ENCODE assay signal across 24 mouse cellular contexts in genomic region chr16:91057741-91058140, GRCm38 (mm10). TPM values are rescaled to one million over a fixed set of nuclear protein-coding genes. Genes with fewer than 3 reads are reported as not detected.
DNase-seq lines count a peak whose midpoint lies in the region; ATAC-seq and TF ChIP-seq lines count a peak whose summit lies in the region.
"Had no signal": no experiment of that assay in that cellular context is flagged by ENCODE, and none has a peak within 500 bp of the region (broad histone marks: within the 10 kb centered on the region; RNA-seq: fewer than 3 reads in every experiment).

No protein-coding gene starts in this region.

- H3K27me3 ChIP-seq in heart, embryonic 12.5 days (replicated peaks) = peaks cover 5% of the 10 kb centered on the region; the same call in 1 of the 2 replicates
- H3K27me3 ChIP-seq in spleen, adult 2 months (ENCODE audit: control insufficient read depth, insufficient read depth, low read length) = no peaks in the 10 kb centered on the region
- H3K27me3 ChIP-seq in G1E (ENCODE audit: insufficient read depth, low read length) = no peaks in the 10 kb centered on the region
- H3K27me3 ChIP-seq: forebrain, embryonic 15.5 days; intestine, embryonic 15.5 days had no signal

- WGBS in heart, embryonic 12.5 days = 39% methylated on average over 6 of the region's 6 CpGs
- 71% methylated on average over 6 of the region's 6 CpGs for WGBS in spleen, adult 2 months

- H3K9me3 ChIP-seq in heart, embryonic 12.5 days (replicated peaks) = no peaks in the 10 kb centered on the region
- H3K9me3 ChIP-seq in G1E (replicated peaks) = no peaks in the 10 kb centered on the region
- H3K9me3 ChIP-seq: forebrain, embryonic 10.5 days; forebrain, embryonic 15.5 days; heart, embryonic 10.5 days; hindbrain, embryonic 12.5 days; hindbrain, embryonic 15.5 days; intestine, embryonic 15.5 days had no signal

- H3K9ac ChIP-seq in heart, embryonic 12.5 days = no peak overlapping the region
- H3K9ac ChIP-seq: forebrain, embryonic 15.5 days; hindbrain, embryonic 12.5 days; hindbrain, embryonic 15.5 days; intestine, embryonic 15.5 days had no signal

- TF ChIP-seq CTCF in spleen, adult 2 months (IDR thresholded peaks at IDR 0.05; ENCODE audit: extremely low read depth, insufficient read depth, insufficient read length, insufficient replicate concordance) = no peak
- TF ChIP-seq CTCF in G1E (IDR thresholded peaks at IDR 0.05; ENCODE audit: low read depth, low read length) = no peak

- peak; percentile 64 for DNase-seq in heart, adult 11 months
- DNase-seq in spleen, adult 2 months (ENCODE audit: low read depth in 1 of 2, low spot score in 2 of 2) = no peak
- DNase-seq in spleen, adult 12 weeks (ENCODE audit: low spot score) = no peak
- DNase-seq in G1E (ENCODE audit: low spot score) = no peak
- DNase-seq in lung, postnatal 10 days = no peak
- no peak for DNase-seq in gastrocnemius, postnatal 10 days
- DNase-seq: adrenal gland, adult 8-10 months; adrenal gland, postnatal 25 days; B cell, adult 2 months; cerebellum, adult 18-20 months; cerebellum, adult 9-10 months; cerebellum, postnatal 14 days; gastrocnemius, adult 2 months; gastrocnemius, postnatal 25 days; heart, adult 2 months had no signal

- H3K4me1 ChIP-seq in heart, embryonic 12.5 days (replicated peaks) = peaks cover 14% of the 10 kb centered on the region
- peaks cover 3% of the 10 kb centered on the region; the same call in 1 of the 2 replicates for H3K4me1 ChIP-seq in spleen, adult 2 months (ENCODE audit: control insufficient read depth, insufficient read depth, insufficient read length)
- peaks cover 84% of the 10 kb centered on the region for H3K4me1 ChIP-seq in G1E (ENCODE audit: insufficient read depth, low read depth, low read length)
- H3K4me1 ChIP-seq: hindbrain, embryonic 12.5 days; hindbrain, embryonic 15.5 days had no signal

- no peaks in the 10 kb centered on the region for H3K36me3 ChIP-seq in heart, embryonic 12.5 days
- no peaks in the 10 kb centered on the region for H3K36me3 ChIP-seq in spleen, adult 2 months (ENCODE audit: control insufficient read depth, insufficient read depth, low read length)
- H3K36me3 ChIP-seq in G1E (replicated peaks) = no peaks in the 10 kb centered on the region
- H3K36me3 ChIP-seq: forebrain, embryonic 10.5 days; forebrain, embryonic 15.5 days; heart, embryonic 10.5 days; hindbrain, embryonic 12.5 days; hindbrain, embryonic 15.5 days; intestine, embryonic 15.5 days had no signal

- H3K27ac ChIP-seq in heart, embryonic 12.5 days (ENCODE audit: poor library complexity, severe bottlenecking) = no peak overlapping the region
- H3K27ac ChIP-seq in spleen, adult 2 months (ENCODE audit: insufficient read depth, low read length) = peak overlapping the region; percentile 35; the same call in 1 of the 2 replicates
- H3K27ac ChIP-seq: forebrain, embryonic 10.5 days; forebrain, embryonic 15.5 days; gastrocnemius, adult 2 months; heart, adult 2 months; heart, embryonic 10.5 days; hindbrain, embryonic 12.5 days; hindbrain, embryonic 15.5 days had no signal

- no peak overlapping the region for H3K4me3 ChIP-seq in heart, embryonic 12.5 days
- H3K4me3 ChIP-seq in spleen, adult 2 months (ENCODE audit: extremely low read depth, insufficient read depth, insufficient read length) = no peak overlapping the region
- peak overlapping the region; percentile 21; the same call in 1 of the 2 replicates for H3K4me3 ChIP-seq in G1E (ENCODE audit: low read depth, low read length)
- H3K4me3 ChIP-seq: forebrain, embryonic 10.5 days; forebrain, embryonic 15.5 days; gastrocnemius, adult 2 months; heart, adult 2 months; heart, embryonic 10.5 days; hindbrain, embryonic 12.5 days; hindbrain, embryonic 15.5 days; intestine, embryonic 15.5 days had no signal

- no peak overlapping the region for H3K4me2 ChIP-seq in heart, embryonic 12.5 days
- H3K4me2 ChIP-seq: forebrain, embryonic 15.5 days; hindbrain, embryonic 12.5 days; hindbrain, embryonic 15.5 days; intestine, embryonic 15.5 days had no signal

- ATAC-seq in heart, embryonic 12.5 days (ENCODE audit: insufficient number of reproducible peaks, low FRiP score) = no peak
- no peak for ATAC-seq in G1E (ENCODE audit: extremely low read depth, insufficient number of reproducible peaks, low FRiP score, poor library complexity, severe bottlenecking)
- ATAC-seq: forebrain, embryonic 15.5 days; intestine, embryonic 15.5 days had no signal

- no peak for TF ChIP-seq POLR2A in spleen, adult 2 months (IDR thresholded peaks at IDR 0.05; ENCODE audit: low read depth, low read length)

RNA-seq across cellular contexts. Expression of gene Paxbp1, which starts 13.4 kb away (rescaled TPM):
- polyA plus RNA-seq in heart, embryonic 12.5 days (2016; fragmentation: Nextera tagmentation; extraction: Ambion mirVana) = 52.5 and 55.6 TPM in 2 replicates
- 10.4 and 11.9 TPM in 2 replicates for polyA plus RNA-seq in spleen, adult 2 months (2012; rRNA removed)
- total RNA-seq in G1E (2014; fragmentation: Nextera tagmentation) (222 and 254 TPM in 2 replicates), G1E (2017) (99.4 and 116 TPM in 2 replicates)
- polyA plus RNA-seq in G1E (2012) = 45.6 and 45.9 TPM in 2 replicates
- 10 to 100 TPM; 12.8 to 26.2 TPM for total RNA-seq in gastrocnemius, postnatal 10 days (2021)

RNA-seq across cellular contexts. Expression of gene 4932438H23Rik, which starts 37.2 kb away (rescaled TPM):
- 0.17 TPM in 1 of 2 replicates, not detected in the other for polyA plus RNA-seq in heart, embryonic 12.5 days (2016; fragmentation: Nextera tagmentation; extraction: Ambion mirVana)
- not detected in 2 replicates for polyA plus RNA-seq in spleen, adult 2 months (2012; rRNA removed)
- total RNA-seq in G1E (2014; fragmentation: Nextera tagmentation) (4.6 and 8.2 TPM in 2 replicates), G1E (2017) (0.98 and 1.3 TPM in 2 replicates)
- 0.07 TPM in 1 of 2 replicates, not detected in the other for polyA plus RNA-seq in G1E (2012)
- total RNA-seq in gastrocnemius, postnatal 10 days (2021) = 1 to 10 TPM; 1.3 to 2.6 TPM
- total RNA-seq: adrenal gland, postnatal 25 days; heart, postnatal 25 days had no signal
- polyA plus RNA-seq: embryonic facial prominence, embryonic 11.5 days; heart, embryonic 10.5 days had no signal

RNA-seq across cellular contexts. Expression of gene Synj1, which starts 46.6 kb away (rescaled TPM):
- 14.9 and 18.3 TPM in 2 replicates for polyA plus RNA-seq in heart, embryonic 12.5 days (2016; fragmentation: Nextera tagmentation; extraction: Ambion mirVana)
- 25.1 and 32.9 TPM in 2 replicates for polyA plus RNA-seq in spleen, adult 2 months (2012; rRNA removed)
- total RNA-seq in G1E (2014; fragmentation: Nextera tagmentation) (109 and 118 TPM in 2 replicates), G1E (2017) (32.8 and 37.7 TPM in 2 replicates)
- polyA plus RNA-seq in G1E (2012) = 59.5 and 64.8 TPM in 2 replicates
- total RNA-seq in gastrocnemius, postnatal 10 days (2021) = 10 to 100 TPM; 14.6 TPM
